Mouse (Mus musculus) testis, postnatal 10 days (tissue): ENCODE results near the gene 4930467E23Rik.
"Not testable (repeated sequence)": the region's sequence is repeated elsewhere in the genome, so short reads cannot be mapped to it uniquely, and the experiment has no call there.

Experiments
- DNase-seq: peaks from one replicate; pipeline ENCODE4 v3.0.0; 2021; ENCODE audit warnings: low spot score

4930467E23Rik gene

GRCm38 (mm10) chr8:19711171-19711860 is 18.1 kb upstream of the 4930467E23Rik start:
- DNase-seq, result not testable (repeated sequence)

GRCm38 (mm10) chr8:19712227-19712750 is 17.1 kb upstream of the 4930467E23Rik start:
- not testable (repeated sequence) for DNase-seq

- DNase-seq, result not testable (repeated sequence)
Measured at GRCm38 (mm10) chr8:19712816-19713215, 16.6 kb upstream of the 4930467E23Rik start.

- peak; percentile 68 for DNase-seq
Measured at GRCm38 (mm10) chr8:19713232-19713834, 16.0 kb upstream of the 4930467E23Rik start.

GRCm38 (mm10) chr8:19714426-19714825 is 14.9 kb upstream of the 4930467E23Rik start:
- DNase-seq, result not testable (repeated sequence)

- not testable (repeated sequence) for DNase-seq
Measured at GRCm38 (mm10) chr8:19715266-19715665, 14.1 kb upstream of the 4930467E23Rik start.

GRCm38 (mm10) chr8:19717851-19718250 is 11.5 kb upstream of the 4930467E23Rik start:
- peak; percentile 58 for DNase-seq

- peak; percentile 55 for DNase-seq
Measured at GRCm38 (mm10) chr8:19719513-19719912, 9.9 kb upstream of the 4930467E23Rik start.

GRCm38 (mm10) chr8:19724871-19725270 is 4.5 kb upstream of the 4930467E23Rik start:
- DNase-seq, result not testable (repeated sequence)

GRCm38 (mm10) chr8:19751773-19752172 is 22.4 kb downstream of the 4930467E23Rik start:
- DNase-seq, result not testable (repeated sequence)

- not testable (repeated sequence) for DNase-seq
Measured at GRCm38 (mm10) chr8:19754178-19754577, 24.8 kb downstream of the 4930467E23Rik start.

GRCm38 (mm10) chr8:19754961-19755360 is 25.6 kb downstream of the 4930467E23Rik start:
- DNase-seq, result not testable (repeated sequence)

GRCm38 (mm10) chr8:19761660-19762059 is 32.3 kb downstream of the 4930467E23Rik start:
- DNase-seq, result not testable (repeated sequence)

- DNase-seq, result not testable (repeated sequence)
Measured at GRCm38 (mm10) chr8:19762860-19763592, 33.6 kb downstream of the 4930467E23Rik start.

GRCm38 (mm10) chr8:19765531-19765930 is 36.2 kb downstream of the 4930467E23Rik start:
- peak; percentile 78 for DNase-seq

- DNase-seq, result not testable (repeated sequence)
Measured at GRCm38 (mm10) chr8:19773461-19773860, 44.1 kb downstream of the 4930467E23Rik start.

GRCm38 (mm10) chr8:19776311-19776710 is 46.9 kb downstream of the 4930467E23Rik start:
- not testable (repeated sequence) for DNase-seq

GRCm38 (mm10) chr8:19777500-19777899 is 48.1 kb downstream of the 4930467E23Rik start:
- DNase-seq, result not testable (repeated sequence)

- not testable (repeated sequence) for DNase-seq
Measured at GRCm38 (mm10) chr8:19778126-19778525, 48.8 kb downstream of the 4930467E23Rik start.

GRCm38 (mm10) chr8:19778891-19779290 is 49.5 kb downstream of the 4930467E23Rik start:
- DNase-seq, result not testable (repeated sequence)

- not testable (repeated sequence) for DNase-seq
Measured at GRCm38 (mm10) chr8:19780212-19780611, 50.8 kb downstream of the 4930467E23Rik start.

GRCm38 (mm10) chr8:19780658-19781057 is 51.3 kb downstream of the 4930467E23Rik start:
- DNase-seq, result not testable (repeated sequence)
